Mouse (Mus musculus): Measurements from ENCODE around the gene Clcn7. TPM values are rescaled to one million over a fixed set of nuclear protein-coding genes. Genes with fewer than 3 reads are reported as not detected.

The Clcn7 gene
- polyA plus RNA-seq, 1 experiment from 2014 or later, result 28.7 TPM

DNA sequence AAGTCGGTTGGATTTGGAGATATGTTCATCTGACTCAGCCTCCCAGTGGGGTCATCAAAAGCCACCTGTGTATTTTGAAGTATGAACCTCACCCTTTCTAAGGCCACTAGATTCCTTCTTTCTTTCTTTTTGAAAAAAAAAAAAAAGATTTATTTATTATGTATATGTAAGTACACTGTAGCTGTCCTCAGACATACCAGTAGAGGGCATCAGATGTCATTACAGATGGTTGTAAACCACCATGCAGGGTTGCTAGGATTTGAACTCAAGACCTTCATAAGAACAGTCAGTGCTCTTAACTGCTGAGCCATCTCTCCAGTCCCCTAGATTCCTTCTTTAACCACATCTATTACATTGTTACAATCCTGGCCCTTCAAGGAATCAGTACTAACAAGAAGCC lies 3.1 kb upstream of the Clcn7 start:
- no peak overlapping the region for H3K27ac ChIP-seq (replicated peaks)
- H3K27me3 ChIP-seq (replicated peaks), result no peaks in the 10 kb centered on the region
- H3K4me1 ChIP-seq, result peaks cover 16% of the 10 kb centered on the region
- H3K9ac ChIP-seq (replicated peaks), result no peak overlapping the region
- H3K4me3 ChIP-seq (replicated peaks), result no peak overlapping the region
- H3K9me3 ChIP-seq (replicated peaks), result no peaks in the 10 kb centered on the region
- no peak for ATAC-seq (ENCODE audit: low FRiP score)
- 97% methylated on average over 1 of the region's 1 CpGs for WGBS
- no peaks in the 10 kb centered on the region for H3K36me3 ChIP-seq
- no peak overlapping the region for H3K4me2 ChIP-seq

DNA sequence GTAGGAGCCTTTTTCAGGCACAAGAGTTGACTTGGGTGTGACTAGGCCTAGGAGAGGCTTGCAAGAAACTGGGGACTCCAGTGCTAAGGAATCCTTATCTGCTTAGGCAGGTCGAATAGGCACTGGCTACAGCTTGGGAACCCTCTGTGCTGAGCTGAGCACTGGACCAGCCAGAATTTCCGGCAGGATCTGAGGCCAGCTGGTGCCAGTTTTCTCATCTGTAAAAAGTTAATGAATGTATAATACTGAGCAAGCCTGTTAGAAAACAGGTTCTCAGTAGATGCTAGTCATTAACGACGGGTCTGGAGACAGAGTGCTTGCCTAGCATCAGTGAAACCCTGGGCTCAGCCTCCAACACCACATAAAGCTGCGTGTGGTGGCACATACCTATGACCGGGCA lies 2.4 kb downstream of the Clcn7 start:
- no peaks in the 10 kb centered on the region for H3K9me3 ChIP-seq (replicated peaks)
- no peak overlapping the region for H3K4me3 ChIP-seq (replicated peaks)
- 92% methylated on average over 6 of the region's 6 CpGs for WGBS
- peaks cover 37% of the 10 kb centered on the region for H3K4me1 ChIP-seq
- no peak overlapping the region for H3K4me2 ChIP-seq
- no peaks in the 10 kb centered on the region for H3K36me3 ChIP-seq
- 0 out of 2 replicates have a peak overlapping the region, but pooled peaks have one; percentile 10 for H3K9ac ChIP-seq (replicated peaks)
- no peaks in the 10 kb centered on the region for H3K27me3 ChIP-seq (replicated peaks)
- ATAC-seq (ENCODE audit: low FRiP score), result no peak
- no peak overlapping the region for H3K27ac ChIP-seq (replicated peaks)

DNA sequence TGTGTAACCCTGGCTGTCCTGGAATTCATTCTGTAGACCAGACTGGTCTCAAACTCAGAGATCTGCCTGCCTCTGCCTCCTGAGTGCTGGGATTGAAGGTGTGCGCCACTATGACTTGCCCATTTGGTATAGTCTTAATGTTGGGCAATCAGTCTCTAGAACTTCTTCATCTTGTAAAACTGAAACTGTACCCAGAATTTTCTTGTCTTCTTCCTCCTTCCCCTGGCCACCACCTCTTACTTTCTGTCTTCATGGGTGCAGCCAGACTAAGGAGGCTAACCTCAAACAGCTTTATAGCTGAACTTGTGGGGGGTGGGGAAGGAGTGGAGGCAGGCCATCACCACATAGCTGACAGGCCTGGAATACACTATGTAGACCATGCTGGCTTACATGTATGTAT lies 5.6 kb downstream of the Clcn7 start:
- Histone ChIP-seq H3K36me3 (0 out of 2 replicates have a peak, but pooled peaks cover 3% of the 10 kb centered on the region), H3K9me3 (replicated peaks) (no peaks in the 10 kb centered on the region), H3K4me2 (no peak overlapping the region), H3K27me3 (replicated peaks) (no peaks in the 10 kb centered on the region), H3K9ac (replicated peaks) (no peak overlapping the region), H3K4me1 (peaks cover 30% of the 10 kb centered on the region), H3K4me3 (replicated peaks) (no peak overlapping the region), H3K27ac (replicated peaks) (no peak overlapping the region)
- ATAC-seq (ENCODE audit: low FRiP score), result no peak
- 86% methylated on average over 1 of the region's 1 CpGs for WGBS

DNA sequence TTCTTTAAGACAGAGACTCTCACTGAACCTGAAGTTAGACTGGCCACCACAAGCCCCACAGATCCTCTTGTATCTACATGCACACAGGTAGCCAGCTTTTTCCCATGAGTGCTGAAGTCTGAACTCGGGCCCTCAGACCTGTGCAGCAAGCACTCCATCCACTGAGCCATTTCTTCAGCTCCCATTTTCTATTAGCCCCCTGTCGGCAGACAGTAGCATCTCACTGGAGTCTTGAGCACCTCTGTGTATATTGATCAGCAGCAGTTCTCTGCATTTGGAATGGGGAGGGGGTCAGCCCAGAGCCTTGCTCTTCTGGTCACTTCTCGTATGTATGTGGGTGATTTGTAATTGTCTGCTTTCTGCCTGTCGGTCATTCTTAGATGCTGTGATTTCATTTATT lies 6.8 kb downstream of the Clcn7 start:
- Histone ChIP-seq H3K4me1 (peaks cover 20% of the 10 kb centered on the region), H3K4me3 (replicated peaks) (no peak overlapping the region), H3K9ac (replicated peaks) (no peak overlapping the region), H3K27me3 (replicated peaks) (no peaks in the 10 kb centered on the region), H3K4me2 (no peak overlapping the region), H3K9me3 (replicated peaks) (no peaks in the 10 kb centered on the region), H3K36me3 (0 out of 2 replicates have a peak, but pooled peaks cover 9% of the 10 kb centered on the region), H3K27ac (replicated peaks) (no peak overlapping the region)
- WGBS, result 72% methylated on average over 4 of the region's 4 CpGs
- no peak for ATAC-seq (ENCODE audit: low FRiP score)

DNA sequence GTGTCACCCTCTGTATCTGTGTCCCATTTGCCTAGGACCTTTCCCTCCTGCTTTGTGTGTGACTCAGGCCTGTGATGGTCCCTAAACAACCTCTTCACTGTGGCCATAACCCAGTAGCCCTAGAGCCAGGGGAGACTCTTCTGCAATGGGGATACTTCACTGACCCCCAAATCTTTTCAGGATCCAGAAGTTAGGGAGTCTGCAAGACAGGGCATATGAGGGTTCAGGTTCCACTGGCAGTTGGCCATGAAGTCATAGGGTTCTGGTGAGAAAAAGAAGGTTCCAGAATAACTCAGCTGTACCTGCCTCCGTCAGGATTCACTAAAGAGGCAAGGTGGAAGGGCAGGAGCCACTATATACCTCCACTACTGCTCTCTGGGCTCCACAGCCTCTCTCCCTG lies 29.0 kb downstream of the Clcn7 start, which contains the start of gene Ccdc154:
TSS of gene Ccdc154 (plus strand) at position 301 of the 400 bp plus-strand sequence.
- Histone ChIP-seq H3K27me3 (replicated peaks) (no peaks in the 10 kb centered on the region), H3K4me3 (replicated peaks) (no peak within 1 kb of the TSS), H3K4me1 (no peaks in the 10 kb centered on the region), H3K9me3 (replicated peaks) (no peaks in the 10 kb centered on the region), H3K9ac (replicated peaks) (no peak within 1 kb of the TSS), H3K36me3 (peaks cover 39% of the 10 kb centered on the region), H3K27ac (replicated peaks) (no peak within 1 kb of the TSS), H3K4me2 (no peak within 1 kb of the TSS)
- no peak for ATAC-seq (ENCODE audit: low FRiP score)
- WGBS, result 80% methylated on average over 1 of the region's 1 CpGs

DNA sequence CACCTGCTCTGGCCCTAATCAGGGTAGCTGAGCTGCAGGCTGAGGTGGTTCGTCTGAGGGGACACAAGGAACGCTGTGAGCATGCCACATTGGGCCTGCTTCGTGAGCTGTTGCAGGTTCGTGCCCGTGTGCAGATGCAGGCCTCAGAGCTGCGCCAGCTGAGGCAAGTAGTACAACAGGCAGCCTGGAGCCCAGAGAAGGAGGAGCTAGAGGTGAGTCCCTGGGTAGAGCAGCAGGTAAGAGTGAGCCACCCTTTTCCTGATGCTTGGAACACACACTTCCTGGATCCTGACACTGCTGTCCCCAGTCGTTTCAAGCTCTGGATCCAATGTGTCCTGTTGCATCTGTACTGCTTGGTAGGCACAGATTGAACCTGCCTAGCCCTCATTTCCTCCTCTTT lies 30.2 kb downstream of the Clcn7 start:
- H3K4me3 ChIP-seq (replicated peaks), result no peak overlapping the region
- H3K9me3 ChIP-seq (replicated peaks), result no peaks in the 10 kb centered on the region
- no peak overlapping the region for H3K4me2 ChIP-seq
- no peaks in the 10 kb centered on the region for H3K4me1 ChIP-seq
- WGBS, result 74% methylated on average over 7 of the region's 7 CpGs
- no peak for ATAC-seq (ENCODE audit: low FRiP score)
- no peaks in the 10 kb centered on the region for H3K27me3 ChIP-seq (replicated peaks)
- no peak overlapping the region for H3K9ac ChIP-seq (replicated peaks)
- H3K36me3 ChIP-seq, result peaks cover 30% of the 10 kb centered on the region
- H3K27ac ChIP-seq (replicated peaks), result no peak overlapping the region

DNA sequence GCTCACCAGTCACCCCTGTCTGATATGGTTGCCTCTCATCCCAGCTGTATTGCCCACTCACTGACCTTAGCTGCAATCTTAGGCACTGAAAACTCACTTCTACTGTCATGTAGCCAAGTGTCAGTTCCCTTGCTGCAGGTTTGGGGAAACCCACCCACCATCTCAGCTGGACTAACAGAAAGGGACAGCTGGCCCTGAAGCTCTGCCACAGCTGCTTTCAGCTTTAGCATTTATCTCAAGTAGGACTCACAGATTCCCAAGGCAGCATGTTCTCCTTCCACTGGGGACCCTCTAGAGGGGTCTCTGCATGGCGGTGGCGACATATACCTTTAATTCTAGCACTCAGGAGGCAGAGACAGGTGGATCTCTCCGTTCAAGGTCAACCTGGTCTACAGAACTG lies 31.6 kb downstream of the Clcn7 start:
- Histone ChIP-seq H3K36me3 (peaks cover 22% of the 10 kb centered on the region), H3K9ac (replicated peaks) (no peak overlapping the region), H3K27ac (replicated peaks) (no peak overlapping the region), H3K4me3 (replicated peaks) (no peak overlapping the region), H3K27me3 (replicated peaks) (no peaks in the 10 kb centered on the region), H3K4me1 (no peaks in the 10 kb centered on the region), H3K4me2 (no peak overlapping the region), H3K9me3 (replicated peaks) (no peaks in the 10 kb centered on the region)
- no peak for ATAC-seq (ENCODE audit: low FRiP score)
- 87% methylated on average over 3 of the region's 3 CpGs for WGBS

DNA sequence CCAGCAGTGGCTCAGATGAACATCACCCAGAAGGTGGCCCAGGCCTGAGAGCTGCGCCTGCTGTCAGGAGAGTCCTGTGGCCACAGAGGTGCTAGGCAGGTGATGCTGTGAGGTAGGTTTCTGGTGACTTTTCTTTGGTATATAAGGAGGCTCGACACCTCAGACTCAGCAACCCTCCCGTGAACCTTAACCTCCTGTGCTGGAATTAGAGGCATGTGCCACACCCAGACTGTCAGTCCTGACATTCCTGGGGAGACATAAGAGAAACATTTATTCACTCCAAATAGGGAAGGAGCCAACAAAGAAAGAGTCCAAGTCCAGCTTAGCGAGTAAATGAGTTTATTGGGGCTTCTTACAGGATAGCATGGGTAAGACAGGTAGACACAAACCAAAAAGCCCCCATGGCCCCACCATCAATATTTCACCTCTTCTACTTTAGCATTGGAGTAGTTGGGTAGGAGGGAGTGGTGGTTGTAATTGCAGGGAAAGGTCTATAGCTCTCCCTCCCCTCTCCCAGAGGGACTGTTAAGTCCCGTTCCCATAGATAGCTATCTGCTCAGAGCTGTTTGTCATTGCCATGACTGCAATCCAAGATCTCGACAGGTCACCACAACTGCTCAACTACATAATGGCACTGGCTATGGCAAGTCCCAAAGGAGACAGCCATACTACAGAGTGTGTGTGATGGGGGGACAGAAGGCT lies 32.9 kb downstream of the Clcn7 start:
- no peaks in the 10 kb centered on the region for H3K27me3 ChIP-seq (replicated peaks)
- WGBS, result 61% methylated on average over 6 of the region's 6 CpGs
- ATAC-seq (ENCODE audit: low FRiP score), result no peak

DNA sequence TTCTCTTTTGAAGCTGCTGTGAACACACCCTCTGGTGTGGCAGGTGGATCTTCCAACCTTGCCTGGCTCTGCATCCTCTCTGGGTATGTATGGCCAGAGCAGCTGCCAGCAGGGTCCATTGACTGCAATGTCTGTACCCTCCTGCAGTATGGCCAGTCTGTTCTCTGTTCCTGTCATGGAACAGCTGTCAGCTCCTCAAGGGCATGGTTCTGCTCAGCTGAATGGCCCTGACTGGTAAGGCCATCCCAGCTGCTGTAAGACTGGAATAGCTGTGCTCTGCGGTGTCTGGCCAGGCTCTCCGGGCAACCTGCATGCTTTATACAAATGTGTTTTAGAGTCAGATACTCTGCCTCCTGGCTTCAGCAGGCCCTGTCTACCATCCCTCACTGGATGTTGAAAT lies 36.5 kb downstream of the Clcn7 start:
- Histone ChIP-seq H3K27me3 (replicated peaks) (no peaks in the 10 kb centered on the region), H3K4me2 (no peak overlapping the region), H3K27ac (replicated peaks) (no peak overlapping the region), H3K9me3 (replicated peaks) (no peaks in the 10 kb centered on the region), H3K4me3 (replicated peaks) (no peak overlapping the region), H3K4me1 (no peaks in the 10 kb centered on the region), H3K9ac (replicated peaks) (no peak overlapping the region), H3K36me3 (no peaks in the 10 kb centered on the region)
- ATAC-seq (ENCODE audit: low FRiP score), result no peak
- WGBS, result 89% methylated on average over 2 of the region's 2 CpGs

More for the DNA sequence above, 32.9 kb downstream of the Clcn7 start:
- no peaks in the 10 kb centered on the region for H3K9me3 ChIP-seq (replicated peaks)
- H3K4me3 ChIP-seq (replicated peaks), result no peak overlapping the region
- no peak overlapping the region for H3K9ac ChIP-seq (replicated peaks)
- peaks cover 9% of the 10 kb centered on the region for H3K36me3 ChIP-seq
- no peaks in the 10 kb centered on the region for H3K4me1 ChIP-seq
- no peak overlapping the region for H3K4me2 ChIP-seq
- no peak overlapping the region for H3K27ac ChIP-seq (replicated peaks)

DNA sequence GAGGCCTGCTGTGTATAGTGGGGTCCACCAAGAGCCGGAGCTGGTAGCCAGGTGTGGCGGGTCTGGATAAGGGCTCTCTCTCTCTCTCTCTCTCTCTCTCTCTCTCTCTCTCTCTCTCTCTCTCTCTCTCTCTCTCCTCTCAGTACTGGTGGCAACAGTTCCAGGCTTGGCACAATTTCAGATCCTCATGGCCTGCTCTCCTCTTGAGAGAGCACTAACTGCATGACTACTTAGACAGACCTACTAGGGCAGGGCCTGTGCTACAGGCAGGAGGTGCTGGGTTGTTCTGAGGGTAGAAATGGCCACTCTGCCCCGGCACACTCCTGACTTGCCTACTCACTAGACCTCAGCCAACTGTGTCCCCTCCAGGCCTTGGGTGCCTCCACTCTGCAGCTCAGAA lies 39.4 kb downstream of the Clcn7 start:
- Histone ChIP-seq H3K36me3 (no peaks in the 10 kb centered on the region), H3K4me3 (replicated peaks) (no peak overlapping the region), H3K9me3 (replicated peaks) (no peaks in the 10 kb centered on the region), H3K27me3 (replicated peaks) (no peaks in the 10 kb centered on the region), H3K4me2 (no peak overlapping the region), H3K9ac (replicated peaks) (no peak overlapping the region), H3K27ac (replicated peaks) (no peak overlapping the region), H3K4me1 (no peaks in the 10 kb centered on the region)
- ATAC-seq (ENCODE audit: low FRiP score), result no peak
- 93% methylated on average over 3 of the region's 3 CpGs for WGBS

DNA sequence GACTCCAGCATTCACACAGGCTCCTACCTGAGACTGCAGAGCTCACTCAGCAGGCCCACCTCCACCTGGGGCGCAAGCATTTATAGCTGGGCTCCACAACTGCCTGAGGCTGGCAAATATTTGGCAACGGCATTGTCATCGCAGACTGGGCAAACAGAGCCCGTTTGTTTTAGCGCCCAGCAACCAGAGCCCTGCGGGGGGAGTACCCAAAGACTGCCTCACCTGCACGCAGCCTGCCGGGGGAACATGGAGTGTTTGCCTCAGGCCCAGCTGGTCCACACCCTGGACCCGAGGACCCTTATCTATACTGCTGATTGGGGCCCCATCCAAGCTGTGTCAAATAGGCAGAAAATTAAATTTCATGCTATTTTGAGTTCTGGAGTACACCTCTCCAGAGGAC lies 42.2 kb downstream of the Clcn7 start, which contains the start of gene Gm38655:
TSS of gene Gm38655 (minus strand) at position 61 of the 400 bp plus-strand sequence.
- no peaks in the 10 kb centered on the region for H3K9me3 ChIP-seq (replicated peaks)
- no peak within 1 kb of the TSS for H3K4me2 ChIP-seq
- no peak within 1 kb of the TSS for H3K4me3 ChIP-seq (replicated peaks)
- WGBS, result 58% methylated on average over 9 of the region's 9 CpGs
- H3K4me1 ChIP-seq, result no peaks in the 10 kb centered on the region
- no peak for ATAC-seq (ENCODE audit: low FRiP score)
- no peak within 1 kb of the TSS for H3K9ac ChIP-seq (replicated peaks)
- H3K36me3 ChIP-seq, result no peaks in the 10 kb centered on the region
- peaks cover 6% of the 10 kb centered on the region; the same call in 1 of the 2 replicates for H3K27me3 ChIP-seq (replicated peaks)
- H3K27ac ChIP-seq (replicated peaks), result no peak within 1 kb of the TSS

DNA sequence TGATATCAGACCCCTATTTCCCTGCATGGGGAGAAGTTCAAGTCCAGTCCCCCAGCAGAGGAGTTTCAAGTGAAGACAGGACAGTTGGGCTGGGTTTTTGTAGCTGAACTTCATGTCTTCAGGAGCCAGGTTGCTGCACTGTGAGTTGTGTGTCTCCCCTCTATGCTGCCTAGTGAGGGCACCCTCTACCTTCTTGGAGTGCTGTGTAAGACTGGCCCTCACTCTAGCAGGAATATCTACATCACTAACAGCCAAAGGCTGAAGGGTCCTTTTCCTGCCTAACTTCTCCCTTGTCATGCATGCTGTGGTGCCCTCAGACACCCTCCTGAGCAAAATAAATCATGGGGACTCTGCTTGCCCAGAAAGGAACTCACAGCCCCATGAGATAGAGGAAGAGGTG lies 50.0 kb downstream of the Clcn7 start:
- Histone ChIP-seq H3K4me1 (peaks cover 30% of the 10 kb centered on the region), H3K27me3 (replicated peaks) (peaks cover 11% of the 10 kb centered on the region; the same call in 1 of the 2 replicates), H3K9me3 (replicated peaks) (no peaks in the 10 kb centered on the region), H3K4me2 (peak overlapping the region; percentile 100), H3K36me3 (no peaks in the 10 kb centered on the region), H3K4me3 (replicated peaks) (peak overlapping the region; percentile 63; the same call in 1 of the 2 replicates), H3K9ac (replicated peaks) (peak overlapping the region; percentile 71; the same call in 1 of the 2 replicates), H3K27ac (replicated peaks) (0 out of 2 replicates have a peak overlapping the region, but pooled peaks have one; percentile 96)
- ATAC-seq (ENCODE audit: low FRiP score), result no peak

Measured in neural tube, embryonic 15.5 days (tissue).